Mouse (Mus musculus) forebrain, postnatal 0 days (tissue): ENCODE measurements around the gene Dusp28. TPM values are rescaled to one million over a fixed set of nuclear protein-coding genes. Genes with fewer than 3 reads are reported as not detected.

Source experiments
- ATAC-seq: fragments of 200-750 bp; cut with Nextera tagmentation; 2 replicates; pipeline ENCODE4 v1.8.0; 2017; ENCODE audit warnings: mild to moderate bottlenecking, moderate library complexity
- DNase-seq: peaks from one replicate; pipeline ENCODE4 v3.0.0-alpha.2; 2015
- H3K27ac ChIP-seq: fragments of 300-500 bp; sonication (generic); 2 replicates; pipeline ENCODE4 v1.5.1; 2014; ENCODE audit warnings: low read depth, mild to moderate bottlenecking, antibody characterized with exemption, low read length, moderate library complexity, mixed read lengths
- H3K27me3 ChIP-seq: fragments of 300-500 bp; sonication (generic); 2 replicates; pipeline ENCODE4 v1.6.1; 2014; ENCODE audit warnings: mild to moderate bottlenecking, low read length, mixed read lengths; ENCODE audit not compliant: insufficient read depth
- H3K36me3 ChIP-seq: fragments of 300-500 bp; sonication (generic); 2 replicates; pipeline ENCODE4 v1.6.1; 2014; ENCODE audit warnings: mild to moderate bottlenecking, moderate library complexity; ENCODE audit not compliant: insufficient read depth
- H3K4me1 ChIP-seq: fragments of 300-500 bp; sonication (generic); 2 replicates; pipeline ENCODE4 v1.6.1; 2014; ENCODE audit warnings: antibody characterized with exemption; ENCODE audit not compliant: insufficient read depth
- H3K4me2 ChIP-seq: fragments of 300-500 bp; sonication (generic); 2 replicates; pipeline ENCODE4 v1.6.1; 2014; ENCODE audit warnings: low read depth, mild to moderate bottlenecking, moderate library complexity
- H3K4me3 ChIP-seq: fragments of 300-500 bp; sonication (generic); 2 replicates; pipeline ENCODE4 v1.5.1; 2014; ENCODE audit warnings: low read depth, low read length, mixed read lengths
- H3K9ac ChIP-seq: fragments of 300-500 bp; sonication (generic); 2 replicates; pipeline ENCODE4 v1.6.1; 2014; ENCODE audit warnings: mild to moderate bottlenecking
- H3K9me3 ChIP-seq: fragments of 300-500 bp; sonication (generic); 2 replicates; pipeline ENCODE4 v1.6.1; 2016; ENCODE audit warnings: low read length
- CTCF ChIP-seq: sonication (generic); IDR thresholded peaks from 2 replicates; pipeline ENCODE4 v1.5.1; 2016; ENCODE audit warnings: antibody characterized with exemption, control low read depth, low read depth
- WGBS: fragments of 180-500 bp; shearing (Covaris S2); extraction: QIAGEN DNeasy Blood & Tissue Kit; methylation state at CpG from one replicate; pipeline ENCODE4 v1.1.7; 2014; 5-methylcytosine and 5-hydroxymethylcytosine counted together
- polyA plus RNA-seq: library from polyadenylated mRNA; unstranded; fragments of >200 nt; fragmentation: Nextera tagmentation; extraction: Ambion mirVana; gene quantifications from 2 replicates; pipeline ENCODE4 v1.2.1, GENCODE M21; 2015
- total RNA-seq: library from RNA; depleted of rRNA; stranded (reverse); fragments of >200 nt; gene quantifications from 2 replicates; pipeline ENCODE4 v1.2.3, GENCODE M21; 2014

The Dusp28 gene
- total and polyA plus RNA-seq, 2 experiments from 2014 or later: 22.3 to 25.7 TPM

DNA sequence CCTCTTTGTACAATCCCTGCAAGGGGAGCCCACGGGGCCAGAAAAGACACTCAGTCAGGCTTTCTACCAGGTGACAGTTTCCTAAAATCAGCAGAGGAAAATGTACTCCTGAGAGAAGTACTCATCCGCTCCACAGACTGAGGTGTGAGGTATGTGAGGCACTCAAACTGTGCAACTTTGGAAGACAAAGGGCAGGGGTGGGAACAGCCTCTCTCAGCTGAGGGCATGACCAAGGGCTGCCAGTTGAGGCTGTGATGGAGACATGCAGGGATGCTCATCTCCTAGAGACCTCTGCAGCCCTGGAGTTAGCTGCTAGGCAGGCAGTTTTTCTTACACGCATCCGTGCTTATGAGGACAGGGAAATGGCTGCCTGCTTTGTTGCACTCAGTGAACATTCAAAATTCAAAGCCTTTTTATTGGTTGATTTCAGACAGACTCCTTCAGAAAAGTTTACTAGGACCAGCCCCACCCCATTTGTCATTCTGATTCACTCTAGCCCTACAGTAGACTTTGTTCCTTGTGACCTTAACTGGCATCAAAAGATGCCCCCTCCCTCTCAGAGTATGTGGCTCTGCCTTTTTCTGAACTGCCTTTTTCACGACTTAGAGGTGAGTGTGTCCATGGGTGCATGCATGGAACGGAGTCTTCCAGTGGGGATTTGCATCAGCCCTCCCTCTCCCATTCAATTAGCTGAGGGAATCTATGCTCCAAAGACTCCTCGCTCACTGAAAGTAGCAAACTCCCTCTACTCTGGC lies 17.7 kb upstream of the Dusp28 start:
- H3K9me3 ChIP-seq: no peaks in the 10 kb centered on the region
- no peaks in the 10 kb centered on the region for H3K36me3 ChIP-seq
- TF ChIP-seq CTCF: no peak
- no peak for DNase-seq
- H3K4me3 ChIP-seq: no peak overlapping the region
- H3K27ac ChIP-seq: no peak overlapping the region
- 71% methylated on average over 7 of the region's 7 CpGs for WGBS
- H3K4me1 ChIP-seq: no peaks in the 10 kb centered on the region
- no peaks in the 10 kb centered on the region for H3K27me3 ChIP-seq
- no peak for ATAC-seq
- H3K9ac ChIP-seq: no peak overlapping the region
- no peak overlapping the region for H3K4me2 ChIP-seq

DNA sequence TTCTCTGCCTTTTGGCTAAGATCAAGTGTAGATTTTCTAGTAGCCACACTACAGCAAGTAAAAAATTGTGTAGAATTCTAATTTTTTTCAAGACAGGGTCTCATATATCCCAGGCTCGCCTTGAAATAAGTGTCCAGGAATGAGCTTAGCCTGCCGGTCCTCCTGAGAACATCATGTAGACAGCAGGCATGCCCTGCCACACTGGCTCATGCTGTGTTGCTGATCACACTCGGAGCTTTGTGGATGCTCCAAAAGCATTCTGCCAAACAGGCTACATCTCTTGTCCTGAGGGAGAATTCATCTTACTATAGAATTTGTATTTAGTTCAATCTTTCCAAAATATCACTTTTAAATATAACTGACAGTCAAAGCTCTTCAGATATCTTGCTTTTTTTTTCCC lies 14.0 kb upstream of the Dusp28 start:
- ATAC-seq (peak; percentile 56; the same call in 1 of the 2 replicates), DNase-seq (peak; percentile 35)
- H3K27me3 ChIP-seq: no peaks in the 10 kb centered on the region
- no peak for TF ChIP-seq CTCF
- no peak overlapping the region for H3K27ac ChIP-seq
- H3K4me2 ChIP-seq: no peak overlapping the region
- no peaks in the 10 kb centered on the region for H3K36me3 ChIP-seq
- no peak overlapping the region for H3K4me3 ChIP-seq
- 60% methylated on average over 3 of the region's 3 CpGs for WGBS
- H3K4me1 ChIP-seq: no peaks in the 10 kb centered on the region
- no peak overlapping the region for H3K9ac ChIP-seq
- H3K9me3 ChIP-seq: no peaks in the 10 kb centered on the region

DNA sequence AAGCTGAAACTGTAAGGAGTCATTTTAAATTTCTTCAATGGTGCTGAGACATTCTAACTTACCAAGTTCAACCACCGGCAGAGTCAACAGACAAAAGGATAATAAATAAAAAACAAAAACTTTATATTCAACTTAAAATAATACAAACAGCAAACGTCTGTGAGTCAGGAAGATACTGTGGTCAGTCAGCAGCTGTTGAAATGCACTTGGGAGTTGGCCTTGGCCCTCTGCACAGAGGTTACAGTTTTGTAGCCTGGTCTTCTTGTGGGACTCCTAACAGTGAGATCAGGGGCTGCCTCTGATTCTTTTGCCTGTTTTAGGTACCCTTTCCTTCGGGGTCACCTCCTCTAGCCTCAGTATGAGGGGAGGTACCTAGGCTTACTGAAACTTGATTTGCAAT lies 12.9 kb upstream of the Dusp28 start:
- Histone ChIP-seq H3K4me3 (no peak overlapping the region), H3K4me2 (no peak overlapping the region), H3K4me1 (no peaks in the 10 kb centered on the region), H3K27ac (no peak overlapping the region), H3K9me3 (no peaks in the 10 kb centered on the region), H3K9ac (no peak overlapping the region), H3K27me3 (no peaks in the 10 kb centered on the region), H3K36me3 (no peaks in the 10 kb centered on the region)
- ATAC-seq (no peak), DNase-seq (no peak)
- TF ChIP-seq CTCF: no peak
- WGBS: 77% methylated on average over 3 of the region's 3 CpGs

DNA sequence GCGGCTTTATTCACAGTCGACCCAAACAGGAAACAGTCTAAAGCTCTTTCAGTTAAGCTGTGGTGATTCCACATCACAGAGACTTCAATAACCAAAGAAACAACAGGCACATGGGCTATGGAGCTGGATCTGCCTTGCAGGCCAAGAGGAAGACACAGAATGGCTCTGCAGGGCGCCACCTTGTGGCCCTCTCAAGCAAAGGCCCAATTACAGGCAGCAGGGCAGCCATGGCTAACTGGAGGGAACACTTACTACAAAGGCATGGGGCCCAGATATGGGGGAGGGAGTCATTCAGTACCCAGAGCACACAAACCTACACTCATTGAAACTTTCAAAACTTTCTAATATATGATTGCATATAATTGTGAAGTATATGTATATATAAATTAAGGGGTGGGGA lies 11.7 kb upstream of the Dusp28 start:
- peak; percentile 91 for ATAC-seq
- Histone ChIP-seq H3K4me2 (no peak overlapping the region), H3K36me3 (no peaks in the 10 kb centered on the region), H3K9me3 (no peaks in the 10 kb centered on the region), H3K27me3 (no peaks in the 10 kb centered on the region), H3K9ac (no peak overlapping the region), H3K4me1 (no peaks in the 10 kb centered on the region), H3K27ac (no peak overlapping the region), H3K4me3 (no peak overlapping the region)
- TF ChIP-seq CTCF: peak; percentile 87
- peak; percentile 87 for DNase-seq
- 12% methylated on average over 3 of the region's 3 CpGs for WGBS

DNA sequence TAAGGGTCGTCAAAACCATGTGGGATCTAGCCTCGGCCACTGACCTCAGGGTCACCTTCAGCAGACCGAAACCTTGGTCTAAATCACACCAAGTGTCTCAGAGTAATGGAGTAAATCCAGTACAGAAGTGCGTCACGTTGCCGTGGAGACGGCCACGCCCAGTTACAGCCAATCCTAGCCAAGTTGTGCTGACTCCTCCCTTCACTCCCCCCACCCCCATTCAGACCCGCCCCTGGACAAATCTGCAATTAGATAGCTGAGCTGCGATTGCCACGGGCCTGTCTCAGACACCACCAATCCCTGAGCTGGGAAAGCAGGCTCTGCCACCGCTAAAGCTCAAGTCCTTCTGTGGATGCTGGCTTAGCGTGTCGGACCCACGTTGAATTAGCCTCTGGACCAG lies 4.0 kb upstream of the Dusp28 start, which contains the start of gene Ankmy1:
Ankmy1 (minus strand) TSS at position 121 of the 400 bp plus-strand sequence.
- DNase-seq: peak; percentile 78
- TF ChIP-seq CTCF: no peak
- Histone ChIP-seq H3K27ac (peak within 1 kb of the TSS; percentile 35; the same call in 1 of the 2 replicates), H3K4me2 (peak within 1 kb of the TSS; percentile 48), H3K4me1 (peaks cover 4% of the 10 kb centered on the region), H3K4me3 (peak within 1 kb of the TSS; percentile 20; the same call in 1 of the 2 replicates), H3K27me3 (no peaks in the 10 kb centered on the region), H3K9me3 (no peaks in the 10 kb centered on the region), H3K36me3 (no peaks in the 10 kb centered on the region), H3K9ac (no peak within 1 kb of the TSS)
- ATAC-seq: peak; percentile 42
- whole genome bisulfite sequencing: 2% methylated on average over 15 of the region's 15 CpGs

DNA sequence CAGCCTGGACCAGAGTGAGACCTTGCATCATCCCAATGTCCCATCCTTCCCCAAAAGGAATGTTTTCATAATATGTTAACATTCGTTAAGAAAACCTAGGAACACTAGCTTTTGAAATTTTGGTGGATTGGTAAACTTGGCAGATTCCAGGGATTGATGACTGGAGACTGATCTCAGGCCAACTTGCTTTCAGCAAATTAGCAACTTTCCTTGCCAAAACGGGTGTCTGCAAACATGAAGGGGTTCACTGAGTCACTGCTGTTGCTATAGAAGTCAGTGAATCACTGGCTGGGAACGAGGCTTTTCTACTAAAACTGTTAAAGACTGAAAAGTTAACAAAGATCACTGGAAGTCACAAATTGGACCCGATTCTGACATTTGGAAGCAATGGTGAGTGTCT lies 3.2 kb upstream of the Dusp28 start:
- 48% methylated on average over 4 of the region's 4 CpGs for WGBS
- peak; percentile 67 for DNase-seq
- no peaks in the 10 kb centered on the region for H3K27me3 ChIP-seq
- H3K4me1 ChIP-seq: peaks cover 7% of the 10 kb centered on the region
- H3K27ac ChIP-seq: no peak overlapping the region
- H3K9ac ChIP-seq: no peak overlapping the region
- H3K9me3 ChIP-seq: no peaks in the 10 kb centered on the region
- no peak for TF ChIP-seq CTCF
- no peaks in the 10 kb centered on the region for H3K36me3 ChIP-seq
- ATAC-seq: no peak
- no peak overlapping the region for H3K4me3 ChIP-seq
- no peak overlapping the region for H3K4me2 ChIP-seq

DNA sequence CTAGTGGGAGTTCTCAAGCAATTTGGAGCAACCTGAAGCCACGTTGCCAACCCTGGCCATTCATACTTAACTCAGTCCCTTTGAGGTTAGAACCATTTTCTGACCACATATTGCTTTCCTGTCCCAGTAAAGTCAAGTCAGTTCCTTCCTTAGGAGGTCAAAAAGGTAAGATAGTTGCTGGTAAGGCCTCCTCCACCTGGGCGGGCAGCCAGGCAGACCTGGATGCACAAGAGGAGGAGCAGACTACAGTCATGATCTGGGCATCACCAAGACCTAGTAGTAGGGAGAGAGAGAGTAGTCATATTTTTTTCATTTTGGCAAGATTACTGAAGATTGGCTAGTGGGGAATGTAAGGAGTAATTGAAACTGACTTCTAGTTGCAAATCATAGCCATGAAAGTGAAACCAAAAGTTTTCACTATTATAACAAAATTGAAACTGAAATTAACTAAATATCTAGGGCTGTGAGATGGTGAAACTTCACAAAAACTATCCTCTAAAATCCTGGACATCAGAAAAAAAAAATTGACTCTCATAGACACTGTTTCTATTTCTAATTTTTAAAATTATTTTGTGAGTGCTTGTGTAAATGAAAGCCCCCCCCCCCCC lies 974 bp upstream of the Dusp28 start:
- no peak for TF ChIP-seq CTCF
- H3K9ac ChIP-seq: no peak overlapping the region
- no peaks in the 10 kb centered on the region for H3K36me3 ChIP-seq
- ATAC-seq (no peak), DNase-seq (no peak)
- WGBS: 94% methylated on average over 2 of the region's 2 CpGs
- no peak overlapping the region for H3K4me3 ChIP-seq
- no peaks in the 10 kb centered on the region for H3K27me3 ChIP-seq
- H3K27ac ChIP-seq: no peak overlapping the region
- H3K4me2 ChIP-seq: no peak overlapping the region
- H3K9me3 ChIP-seq: no peaks in the 10 kb centered on the region
- peaks cover 17% of the 10 kb centered on the region for H3K4me1 ChIP-seq
